Mouse (Mus musculus) gastrocnemius, postnatal 4 days (tissue): ENCODE data around the gene Trank1. TPM values are rescaled to one million over a fixed set of nuclear protein-coding genes. Genes with fewer than 3 reads are reported as not detected.

ENCODE experiments used
- DNase-seq, 2 experiments: peaks; one replicate each; pipeline ENCODE4 v3.0.0; 2021 to 2022; ENCODE audit warnings: low spot score in 2 of 2, mixed read lengths in 2 of 2
- total RNA-seq, 2 experiments: library from RNA; stranded (reverse); gene quantifications; 2 replicates each; pipeline ENCODE4 v1.2.3; 2021

Trank1 gene
- total RNA-seq, 2 experiments from 2014 or later, result 0.62 to 0.76 TPM

GRCm38 (mm10) chr9:111302196-111302831 lies 9.2 kb upstream of the Trank1 start:
- DNase-seq, result no peak

GRCm38 (mm10) chr9:111304036-111304435 lies 7.5 kb upstream of the Trank1 start:
- no peak for DNase-seq

GRCm38 (mm10) chr9:111306142-111306541 lies 5.4 kb upstream of the Trank1 start:
- DNase-seq, result no peak

GRCm38 (mm10) chr9:111311843-111312441 lies 403 bp downstream of the Trank1 start:
- no peak for DNase-seq

- no peak for DNase-seq
Observed at GRCm38 (mm10) chr9:111312442-111313141, 1.1 kb downstream of the Trank1 start.

- DNase-seq, result no peak
Observed at GRCm38 (mm10) chr9:111313299-111313698, 1.8 kb downstream of the Trank1 start.

GRCm38 (mm10) chr9:111313793-111314192 lies 2.3 kb downstream of the Trank1 start:
- no peak for DNase-seq

- DNase-seq, result peak in 1 of 2 experiments; percentile 26
Observed at GRCm38 (mm10) chr9:111314219-111314618, 2.7 kb downstream of the Trank1 start.

GRCm38 (mm10) chr9:111320912-111321311 lies 9.4 kb downstream of the Trank1 start:
- DNase-seq, result no peak

GRCm38 (mm10) chr9:111324881-111325280 lies 13.3 kb downstream of the Trank1 start:
- no peak for DNase-seq

- no peak for DNase-seq
Observed at GRCm38 (mm10) chr9:111329881-111330280, 18.3 kb downstream of the Trank1 start.

GRCm38 (mm10) chr9:111333790-111334189 lies 22.3 kb downstream of the Trank1 start:
- no peak for DNase-seq

- DNase-seq, result no peak
Observed at GRCm38 (mm10) chr9:111334555-111335164, 23.1 kb downstream of the Trank1 start.

GRCm38 (mm10) chr9:111351233-111351632 lies 39.7 kb downstream of the Trank1 start:
- DNase-seq, result no peak

GRCm38 (mm10) chr9:111351641-111352040 lies 40.1 kb downstream of the Trank1 start:
- no peak for DNase-seq

GRCm38 (mm10) chr9:111352646-111353045 lies 41.1 kb downstream of the Trank1 start:
- DNase-seq, result no peak

GRCm38 (mm10) chr9:111355041-111355440 lies 43.5 kb downstream of the Trank1 start:
- no peak for DNase-seq

GRCm38 (mm10) chr9:111356386-111356785 lies 44.8 kb downstream of the Trank1 start:
- DNase-seq, result no peak

GRCm38 (mm10) chr9:111363656-111364055 lies 52.1 kb downstream of the Trank1 start:
- DNase-seq, result no peak

- no peak for DNase-seq
Observed at GRCm38 (mm10) chr9:111367713-111368112, 56.2 kb downstream of the Trank1 start.

- peak in 1 of 2 experiments; percentile 25 for DNase-seq
Observed at GRCm38 (mm10) chr9:111372079-111372478, 60.5 kb downstream of the Trank1 start.

- no peak for DNase-seq
Observed at GRCm38 (mm10) chr9:111377868-111378267, 66.3 kb downstream of the Trank1 start.
